21 mouse cellular contexts compared by ENCODE assay signal in genomic region chr11:78327215-78327614, GRCm38 (mm10). TPM values are rescaled to one million over a fixed set of nuclear protein-coding genes. Genes with fewer than 3 reads are reported as not detected.
"Had no signal": no experiment of that assay in that cellular context is flagged by ENCODE, and none has a peak within 500 bp of the region (broad histone marks: within the 10 kb centered on the region; RNA-seq: fewer than 3 reads in every experiment).

No protein-coding gene starts in this region.

- H3K36me3 ChIP-seq: midbrain, embryonic 13.5 days; stomach, embryonic 15.5 days had no signal

- H3K9me3 ChIP-seq: kidney, embryonic 15.5 days; limb, embryonic 10.5 days; limb, embryonic 13.5 days; megakaryocyte, embryonic 14.5 days; midbrain, embryonic 10.5 days; midbrain, embryonic 13.5 days; neural tube, embryonic 13.5 days; stomach, embryonic 15.5 days had no signal

- DNase-seq: kidney, adult 11 months; kidney, adult 8-10 months; kidney, postnatal 10 days; kidney, postnatal 36 days; lung, adult 2 months; lung, postnatal 10 days; lung, postnatal 36 days; retina, postnatal 1 day; right cerebral cortex, postnatal 25 days; spleen, adult 18-20 months; thymus, postnatal 25 days had no signal

- H3K27me3 ChIP-seq: kidney, embryonic 15.5 days; limb, embryonic 13.5 days; megakaryocyte, embryonic 14.5 days; midbrain, embryonic 13.5 days; neural tube, embryonic 13.5 days; stomach, embryonic 15.5 days had no signal

- ATAC-seq: midbrain, embryonic 16.5 days had no signal

- H3K27ac ChIP-seq: limb, embryonic 10.5 days; limb, embryonic 13.5 days; midbrain, embryonic 13.5 days; neural tube, embryonic 13.5 days had no signal

- H3K9ac ChIP-seq: kidney, embryonic 15.5 days; limb, embryonic 13.5 days; midbrain, embryonic 13.5 days; stomach, embryonic 15.5 days had no signal

RNA-seq across cellular contexts. Expression of gene BC030499, which starts 36.6 kb away (rescaled TPM):
- total RNA-seq: monocyte, adult 5-6 weeks had no signal
